Mouse (Mus musculus) cerebral cortex, adult 2 months (tissue): ENCODE measurements around the gene Pdzrn4.

Experiments
- WGBS: fragments of 180-500 bp; shearing (Covaris S2); methylation state at CpG from one replicate; pipeline ENCODE4 v1.1.7; 2018; 5-methylcytosine and 5-hydroxymethylcytosine counted together

Gene Pdzrn4

GRCm38 (mm10) chr15:92746081-92746480 lies 349.4 kb downstream of the Pdzrn4 start:
- WGBS: 91% methylated on average over 7 of the region's 7 CpGs

GRCm38 (mm10) chr15:92752167-92752566 lies 355.5 kb downstream of the Pdzrn4 start:
- 80% methylated on average over 17 of the region's 17 CpGs for WGBS

GRCm38 (mm10) chr15:92752578-92752977 lies 355.9 kb downstream of the Pdzrn4 start:
- WGBS: 84% methylated on average over 13 of the region's 13 CpGs

- 74% methylated on average over 17 of the region's 17 CpGs for WGBS
Measured at GRCm38 (mm10) chr15:92757085-92757903, 360.6 kb downstream of the Pdzrn4 start.

GRCm38 (mm10) chr15:92759001-92759400 lies 362.3 kb downstream of the Pdzrn4 start:
- WGBS: 86% methylated on average over 8 of the region's 8 CpGs

- 75% methylated on average over 5 of the region's 5 CpGs for WGBS
Measured at GRCm38 (mm10) chr15:92763303-92763702, 366.6 kb downstream of the Pdzrn4 start.

- WGBS: 67% methylated on average over 15 of the region's 15 CpGs
Measured at GRCm38 (mm10) chr15:92769535-92769934, 372.9 kb downstream of the Pdzrn4 start.

- WGBS: 69% methylated on average over 14 of the region's 14 CpGs
Measured at GRCm38 (mm10) chr15:92788036-92788435, 391.4 kb downstream of the Pdzrn4 start.

GRCm38 (mm10) chr15:92794275-92794674 lies 397.6 kb downstream of the Pdzrn4 start:
- 85% methylated on average over 3 of the region's 3 CpGs for WGBS

- WGBS: 37% methylated on average over 3 of the region's 3 CpGs
Measured at GRCm38 (mm10) chr15:92805934-92806333, 409.3 kb downstream of the Pdzrn4 start.

GRCm38 (mm10) chr15:92806352-92806751 lies 409.7 kb downstream of the Pdzrn4 start:
- WGBS: 73% methylated on average over 1 of the region's 1 CpGs
